Mouse (Mus musculus) bone marrow, adult 2 months (tissue): ENCODE results near the gene Nxf3.

ENCODE experiments used
- CTCF ChIP-seq: fragments of 200-500 bp; IDR thresholded peaks from 2 replicates; pipeline ENCODE4 v1.5.1; 2011; ENCODE audit warnings: low read length, control low read depth; ENCODE audit not compliant: control insufficient read depth, insufficient read depth
- POLR2A ChIP-seq: fragments of 200-500 bp; IDR thresholded peaks from 2 replicates; pipeline ENCODE4 v1.6.1; 2011; ENCODE audit warnings: low read depth, mild to moderate bottlenecking, control low read depth, low read length, borderline replicate concordance; ENCODE audit not compliant: control insufficient read depth

DNA sequence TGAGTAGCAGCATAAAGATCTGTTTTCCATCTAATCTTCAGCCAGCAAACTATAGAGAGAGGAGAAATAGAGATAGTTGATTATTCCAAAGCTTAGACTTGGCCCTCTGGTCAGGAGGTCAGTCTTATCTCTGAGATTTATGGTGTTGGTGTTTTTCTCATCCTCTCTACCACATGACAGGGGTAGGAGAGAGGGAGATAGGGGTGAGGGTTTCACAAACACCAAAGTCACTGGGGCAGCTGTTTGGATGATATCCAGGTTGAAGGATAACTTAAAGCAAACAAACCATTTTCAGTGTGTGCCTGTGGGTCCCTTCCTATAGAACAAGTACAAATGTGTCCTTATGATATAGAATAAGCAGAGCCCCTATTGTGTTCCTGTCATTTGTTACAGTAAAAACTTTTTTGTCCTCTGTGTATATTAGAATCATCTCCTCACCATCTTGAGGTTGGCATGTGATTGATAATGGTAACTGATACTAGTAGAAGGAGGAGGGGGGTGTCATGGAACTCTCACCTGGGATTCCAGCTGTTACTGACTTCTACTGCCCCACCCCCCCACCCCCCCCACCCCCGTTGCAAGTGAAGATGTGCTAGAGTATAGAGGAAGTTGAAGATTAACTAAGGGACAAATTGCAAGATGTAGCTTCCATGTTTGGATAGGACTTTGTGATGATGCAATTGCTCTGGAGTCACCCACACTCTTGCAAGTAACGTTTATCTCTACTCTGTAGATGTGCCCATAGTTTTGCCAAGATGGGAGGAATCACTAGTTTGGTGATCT is 7.6 kb upstream of the Nxf3 start:
- TF ChIP-seq CTCF (no peak), POLR2A (no peak)
